Mouse (Mus musculus): ENCODE measurements around the gene Rinl. TPM values are rescaled to one million over a fixed set of nuclear protein-coding genes. Genes with fewer than 3 reads are reported as not detected.

The Rinl gene
- polyA plus RNA-seq (2016; fragmentation: Nextera tagmentation; extraction: Ambion mirVana) = 2.8 TPM in 2 replicates

DNA sequence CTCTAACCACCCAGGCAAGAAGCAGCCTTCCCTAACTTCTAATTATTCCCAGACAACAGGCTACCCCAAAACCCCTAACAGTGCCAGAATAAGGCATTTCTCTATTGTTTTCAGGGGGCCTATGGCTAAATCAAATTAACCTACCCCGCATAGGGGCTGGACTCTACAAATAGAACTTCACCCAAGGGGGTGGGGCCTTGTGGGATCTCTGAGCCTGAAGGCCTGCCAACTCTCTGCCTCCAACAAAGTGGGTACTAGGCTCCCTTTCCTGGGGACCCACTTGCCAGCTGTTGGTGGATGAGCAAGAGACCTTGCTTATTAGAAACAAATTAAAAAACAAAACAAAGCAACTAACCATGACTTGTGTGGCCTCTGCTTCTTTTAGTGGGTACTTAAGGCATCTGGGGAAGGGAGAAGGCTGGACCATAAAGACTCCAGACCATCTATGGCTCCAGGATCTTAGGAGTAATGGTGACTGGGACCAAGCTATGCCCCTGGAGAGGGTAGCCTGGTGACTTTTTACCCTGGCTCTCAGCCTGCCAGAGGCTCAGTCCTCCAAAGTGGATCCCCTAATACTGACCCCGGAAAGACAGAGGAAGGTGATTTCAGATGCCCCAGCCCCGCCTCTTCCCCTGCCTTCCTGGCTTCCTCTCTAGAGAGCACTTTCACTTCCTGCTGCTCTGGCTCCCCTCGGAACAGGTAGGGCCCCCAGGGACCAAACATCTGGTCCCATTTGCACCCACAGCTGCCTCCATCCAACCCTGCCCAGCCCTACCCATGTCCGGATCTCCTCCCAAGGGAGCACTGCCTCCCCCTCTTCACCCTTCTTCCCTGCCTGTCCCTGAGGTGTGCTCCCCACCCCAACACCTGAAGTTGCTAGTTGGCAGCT is at the start of gene Rinl:
Gene Rinl (plus strand): TSS at position 663 of the 889 bp plus-strand sequence.
- ATAC-seq (ENCODE audit: low FRiP score, low read depth) = no peak
- no peak within 1 kb of the TSS for H3K4me2 ChIP-seq (replicated peaks)
- no peaks in the 10 kb centered on the region for H3K27me3 ChIP-seq (replicated peaks)
- H3K4me1 ChIP-seq = no peaks in the 10 kb centered on the region
- H3K4me3 ChIP-seq = no peak within 1 kb of the TSS
- no peaks in the 10 kb centered on the region for H3K9me3 ChIP-seq
- no peak within 1 kb of the TSS for H3K27ac ChIP-seq
- no peak within 1 kb of the TSS for H3K9ac ChIP-seq
- 78% methylated on average over 5 of the region's 5 CpGs for WGBS
- H3K36me3 ChIP-seq = peaks cover 25% of the 10 kb centered on the region

DNA sequence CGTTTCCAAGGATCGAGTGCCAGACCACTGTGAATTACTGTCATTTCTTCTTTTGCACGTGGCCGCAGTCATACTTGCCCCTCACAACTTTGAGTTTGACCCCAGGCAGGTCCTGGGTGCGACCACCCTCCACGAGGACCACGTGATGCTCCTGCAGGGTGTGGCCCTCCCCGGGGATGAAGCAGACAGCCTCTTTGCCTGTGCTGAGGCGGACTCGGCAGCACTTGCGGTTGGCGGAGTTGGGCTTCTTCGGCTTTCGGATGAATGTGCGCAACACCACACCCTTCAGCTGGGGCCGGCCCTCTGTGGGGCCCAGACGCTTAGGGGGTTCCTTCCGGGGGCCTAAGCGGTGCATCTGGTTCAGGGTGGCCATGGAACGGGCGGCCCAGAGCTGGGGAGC is 48.9 kb upstream of the Rinl start:
- no peak overlapping the region for H3K4me2 ChIP-seq (replicated peaks)
- no peak overlapping the region for H3K9ac ChIP-seq
- no peaks in the 10 kb centered on the region for H3K27me3 ChIP-seq (replicated peaks)
- H3K9me3 ChIP-seq = no peaks in the 10 kb centered on the region
- WGBS = 95% methylated on average over 21 of the region's 21 CpGs
- peaks cover 10% of the 10 kb centered on the region for H3K4me1 ChIP-seq
- peaks cover 32% of the 10 kb centered on the region for H3K36me3 ChIP-seq
- ATAC-seq (ENCODE audit: low FRiP score, low read depth) = no peak
- no peak overlapping the region for H3K4me3 ChIP-seq
- no peak overlapping the region for H3K27ac ChIP-seq

DNA sequence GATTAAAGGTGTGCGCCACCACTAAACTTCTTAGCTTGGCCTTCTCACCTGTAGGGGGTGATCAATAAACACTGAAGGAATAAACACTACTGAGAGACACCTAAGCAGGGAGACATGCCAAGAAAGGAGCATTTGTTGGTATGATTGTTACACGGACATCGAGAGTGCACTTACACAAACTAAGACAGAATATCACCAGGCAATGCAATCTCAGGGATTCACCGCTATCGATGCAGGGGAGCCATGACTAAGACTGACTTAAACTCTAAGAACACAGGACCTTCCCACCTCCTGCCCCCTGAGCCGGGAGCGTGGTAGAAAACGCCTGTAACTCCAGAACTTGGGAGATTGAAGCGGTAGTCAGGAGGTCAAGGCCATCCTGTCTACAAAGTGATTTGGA is 47.8 kb upstream of the Rinl start:
- ATAC-seq (ENCODE audit: low FRiP score, low read depth) = no peak
- Histone ChIP-seq H3K4me2 (replicated peaks) (peak overlapping the region; percentile 83), H3K36me3 (peaks cover 42% of the 10 kb centered on the region), H3K4me3 (peak overlapping the region; percentile 63), H3K9ac (peak overlapping the region; percentile 80), H3K4me1 (peaks cover 10% of the 10 kb centered on the region), H3K27ac (no peak overlapping the region), H3K9me3 (no peaks in the 10 kb centered on the region), H3K27me3 (replicated peaks) (no peaks in the 10 kb centered on the region)
- WGBS = 40% methylated on average over 9 of the region's 9 CpGs

DNA sequence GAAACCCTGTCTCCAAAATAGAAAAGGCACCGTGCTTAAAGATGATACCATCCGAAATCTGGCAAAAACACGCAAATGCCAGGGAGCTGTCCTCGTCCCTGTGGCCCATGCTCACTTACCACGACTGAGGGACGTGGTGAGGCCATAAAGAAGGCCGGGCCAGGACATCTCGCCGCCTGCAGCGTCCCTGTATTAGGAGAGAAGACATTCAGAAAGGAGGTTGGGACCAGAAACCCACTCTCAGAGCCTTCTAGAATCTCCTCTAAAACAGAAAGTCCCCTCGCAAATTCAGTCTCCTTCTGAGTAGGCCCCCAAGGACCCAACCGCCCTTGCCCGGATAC is 47.4 kb upstream of the Rinl start:
- peaks cover 10% of the 10 kb centered on the region for H3K4me1 ChIP-seq
- H3K27ac ChIP-seq = no peak overlapping the region
- 1% methylated on average over 13 of the region's 13 CpGs for WGBS
- H3K9me3 ChIP-seq = no peaks in the 10 kb centered on the region
- H3K4me2 ChIP-seq (replicated peaks) = peak overlapping the region; percentile 83
- peak overlapping the region; percentile 63 for H3K4me3 ChIP-seq
- no peaks in the 10 kb centered on the region for H3K27me3 ChIP-seq (replicated peaks)
- peak; percentile 18 for ATAC-seq (ENCODE audit: low FRiP score, low read depth)
- peak overlapping the region; percentile 80 for H3K9ac ChIP-seq
- peaks cover 46% of the 10 kb centered on the region for H3K36me3 ChIP-seq

DNA sequence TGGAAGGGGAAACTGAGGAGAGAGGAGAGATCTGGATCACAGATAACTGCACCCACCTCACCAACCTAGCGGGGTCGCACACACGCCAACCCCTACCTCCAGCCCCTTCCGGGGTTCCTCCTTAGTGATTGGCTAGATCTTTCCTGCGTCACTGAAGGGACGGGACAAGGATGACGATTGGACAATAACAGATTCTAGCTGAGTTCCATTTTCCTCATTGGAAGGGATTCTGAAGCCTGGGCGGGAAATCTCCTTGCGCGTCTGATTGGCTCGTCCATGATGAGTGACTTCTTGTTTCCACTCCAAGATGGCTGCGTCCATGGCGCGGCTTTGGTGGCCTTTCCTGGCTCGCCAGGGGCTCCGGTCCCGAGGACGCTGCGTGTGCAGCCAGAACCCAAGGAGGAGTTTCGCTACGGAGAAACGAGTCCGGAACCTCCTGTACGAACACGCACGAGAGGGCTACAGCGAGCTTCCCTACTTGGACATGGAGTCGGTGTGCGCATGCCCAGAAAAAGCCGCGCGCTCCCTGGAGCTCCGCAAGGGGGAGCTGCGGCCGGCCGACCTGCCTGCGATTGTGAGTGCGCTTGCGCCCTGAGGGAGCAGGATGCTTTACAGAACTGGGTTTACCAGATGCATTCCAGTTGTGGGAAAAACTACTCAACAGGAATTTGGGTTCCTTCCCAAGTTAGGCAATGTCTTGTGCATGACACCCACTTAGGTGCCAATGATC is 46.9 kb upstream of the Rinl start, which contains the start of the genes Mrps12 and Sars2:
Gene Mrps12 (minus strand): TSS at position 112 of the 730 bp plus-strand sequence.
Gene Sars2 (plus strand): TSS at position 284 of the 730 bp plus-strand sequence.
- under 1% methylated on average over 39 of the region's 39 CpGs for WGBS
- peaks cover 49% of the 10 kb centered on the region for H3K36me3 ChIP-seq

DNA sequence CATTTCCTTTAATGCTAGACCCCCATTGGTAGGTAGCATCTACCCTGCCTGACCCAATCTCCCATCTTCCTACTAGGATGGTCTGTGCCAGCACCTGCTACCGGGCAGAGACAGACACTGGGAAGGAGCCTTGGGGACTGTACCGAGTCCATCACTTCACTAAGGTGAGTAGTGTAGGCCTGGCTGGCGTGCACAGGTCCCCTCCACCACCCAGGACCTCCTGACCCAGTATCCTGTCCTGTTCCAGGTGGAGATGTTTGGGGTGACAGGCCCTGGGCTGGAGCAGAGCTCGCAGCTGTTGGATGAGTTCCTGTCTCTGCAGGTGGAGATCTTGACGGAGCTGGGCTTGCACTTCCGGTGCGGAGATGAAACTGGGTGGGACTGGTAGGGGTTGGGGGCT is 38.8 kb upstream of the Rinl start:
- no peak overlapping the region for H3K9ac ChIP-seq
- H3K9me3 ChIP-seq = no peaks in the 10 kb centered on the region
- H3K36me3 ChIP-seq = peaks cover 44% of the 10 kb centered on the region
- no peaks in the 10 kb centered on the region for H3K27me3 ChIP-seq (replicated peaks)
- H3K4me3 ChIP-seq = no peak overlapping the region
- no peaks in the 10 kb centered on the region for H3K4me1 ChIP-seq
- ATAC-seq (ENCODE audit: low FRiP score, low read depth) = no peak
- H3K27ac ChIP-seq = no peak overlapping the region
- H3K4me2 ChIP-seq (replicated peaks) = no peak overlapping the region
- 96% methylated on average over 7 of the region's 7 CpGs for WGBS

More for the DNA sequence above, 46.9 kb upstream of the Rinl start, which contains the start of the genes Mrps12 and Sars2:
- H3K4me3 ChIP-seq = peak within 1 kb of the TSS; percentile 63
- H3K27ac ChIP-seq = no peak within 1 kb of the TSS
- ATAC-seq (ENCODE audit: low FRiP score, low read depth) = peak; percentile 99
- H3K4me1 ChIP-seq = peaks cover 10% of the 10 kb centered on the region
- H3K4me2 ChIP-seq (replicated peaks) = peak within 1 kb of the TSS; percentile 83
- no peaks in the 10 kb centered on the region for H3K27me3 ChIP-seq (replicated peaks)
- H3K9me3 ChIP-seq = no peaks in the 10 kb centered on the region
- H3K9ac ChIP-seq = peak within 1 kb of the TSS; percentile 80

DNA sequence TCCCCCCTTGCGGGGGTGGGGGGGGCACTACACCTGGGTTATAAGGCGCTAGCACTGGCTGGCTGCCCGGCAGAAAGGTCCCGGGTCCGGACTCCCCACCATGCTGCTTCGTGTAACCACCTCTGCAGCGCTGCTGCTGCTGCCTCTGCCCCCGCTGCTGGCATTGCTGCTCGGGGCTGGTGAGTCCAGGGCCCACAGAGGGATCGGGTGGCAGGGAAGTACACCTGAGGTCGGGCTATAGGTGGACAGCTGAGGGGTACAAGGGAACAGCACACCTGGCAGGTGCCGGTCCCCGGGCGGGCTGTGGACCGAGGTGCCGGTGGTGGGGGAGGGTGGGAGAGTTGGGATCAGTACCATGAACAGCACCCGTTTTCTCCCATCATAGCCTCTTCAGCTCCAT is 32.7 kb upstream of the Rinl start, which contains the start of gene Ccer2:
Gene Ccer2 (plus strand): TSS at position 96 of the 400 bp plus-strand sequence.
- Histone ChIP-seq H3K9me3 (no peaks in the 10 kb centered on the region), H3K36me3 (peaks cover 43% of the 10 kb centered on the region), H3K4me1 (peaks cover 7% of the 10 kb centered on the region; the same call in 1 of the 2 replicates), H3K27ac (no peak within 1 kb of the TSS), H3K4me3 (0 out of 2 replicates have a peak within 1 kb of the TSS, but pooled peaks have one; percentile 11), H3K4me2 (replicated peaks) (peak within 1 kb of the TSS; percentile 44), H3K9ac (0 out of 2 replicates have a peak within 1 kb of the TSS, but pooled peaks have one; percentile 22), H3K27me3 (replicated peaks) (peaks cover 8% of the 10 kb centered on the region; the same call in 1 of the 2 replicates)
- WGBS = 4% methylated on average over 17 of the region's 17 CpGs
- ATAC-seq (ENCODE audit: low FRiP score, low read depth) = 0 out of 2 replicates have a peak, but pooled peaks have one; percentile 17

DNA sequence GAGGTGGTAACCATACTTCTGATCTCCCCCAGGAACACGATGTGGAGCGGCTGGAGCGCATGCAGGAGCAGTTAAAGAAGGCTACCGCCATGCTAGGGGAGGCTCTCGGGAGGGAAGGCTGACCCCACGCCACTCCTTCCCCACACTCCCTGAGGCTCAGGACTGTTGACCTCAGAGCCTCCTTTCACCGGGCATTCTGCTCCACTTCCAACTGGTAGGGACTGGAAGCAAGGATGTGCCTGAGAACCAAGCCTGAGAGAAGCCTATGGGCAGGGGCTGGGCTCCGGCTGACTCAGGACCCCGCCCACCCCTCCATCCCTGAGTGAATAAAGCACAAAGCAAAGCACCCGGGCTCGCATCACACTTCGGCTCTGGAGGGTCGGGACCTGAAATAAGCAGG is 30.1 kb upstream of the Rinl start:
- Histone ChIP-seq H3K27ac (no peak overlapping the region), H3K27me3 (replicated peaks) (peaks cover 8% of the 10 kb centered on the region; the same call in 1 of the 2 replicates), H3K9ac (no peak overlapping the region), H3K9me3 (no peaks in the 10 kb centered on the region), H3K36me3 (peaks cover 47% of the 10 kb centered on the region), H3K4me3 (no peak overlapping the region), H3K4me1 (peaks cover 7% of the 10 kb centered on the region; the same call in 1 of the 2 replicates), H3K4me2 (replicated peaks) (no peak overlapping the region)
- ATAC-seq (ENCODE audit: low FRiP score, low read depth) = no peak
- WGBS = 87% methylated on average over 13 of the region's 13 CpGs

DNA sequence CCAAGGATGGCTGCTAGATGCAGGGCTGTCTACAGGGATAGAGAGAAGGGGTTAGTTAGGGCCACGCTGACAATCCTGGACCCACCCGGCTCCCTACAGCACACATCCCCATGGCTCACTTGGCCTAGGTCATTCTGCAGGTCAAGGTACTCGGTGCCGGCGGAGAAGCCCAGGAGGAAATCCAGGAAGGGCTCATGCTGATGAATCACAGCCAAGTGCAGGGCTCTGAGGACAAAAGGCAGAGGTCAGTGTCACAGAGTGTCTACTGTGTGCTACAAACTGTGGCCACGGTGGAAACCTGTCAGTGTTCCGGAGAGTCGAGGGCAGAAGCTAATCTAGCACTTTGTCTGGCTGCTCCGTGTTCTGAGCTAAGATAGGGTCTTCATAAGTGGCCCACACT is 26.9 kb upstream of the Rinl start:
- H3K27ac ChIP-seq = no peak overlapping the region
- 93% methylated on average over 9 of the region's 9 CpGs for WGBS
- peaks cover 9% of the 10 kb centered on the region for H3K4me1 ChIP-seq
- H3K9ac ChIP-seq = no peak overlapping the region
- no peak overlapping the region for H3K4me3 ChIP-seq
- H3K4me2 ChIP-seq (replicated peaks) = no peak overlapping the region
- ATAC-seq (ENCODE audit: low FRiP score, low read depth) = no peak
- H3K27me3 ChIP-seq (replicated peaks) = no peaks in the 10 kb centered on the region
- H3K36me3 ChIP-seq = peaks cover 43% of the 10 kb centered on the region
- H3K9me3 ChIP-seq = no peaks in the 10 kb centered on the region

DNA sequence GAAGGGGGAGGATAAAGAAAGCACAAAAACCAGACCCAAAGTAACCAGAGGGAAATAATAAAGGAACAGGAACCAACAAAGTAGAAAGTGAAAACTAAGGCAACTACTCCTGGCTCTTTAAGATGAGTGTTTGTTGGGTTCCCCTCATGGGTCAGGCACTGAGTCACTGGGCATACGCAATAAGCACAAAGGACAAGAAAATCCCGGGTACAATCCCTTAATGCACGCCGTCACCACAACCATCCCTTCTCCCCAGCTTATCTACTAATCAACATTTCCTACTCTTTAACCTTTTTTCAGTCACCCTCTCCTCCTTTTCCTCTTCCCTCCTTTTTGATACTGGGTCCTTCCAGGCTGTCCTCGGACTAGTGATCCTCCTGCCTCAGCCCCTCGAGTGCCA is 23.6 kb upstream of the Rinl start:
- Histone ChIP-seq H3K27me3 (replicated peaks) (no peaks in the 10 kb centered on the region), H3K4me1 (peaks cover 25% of the 10 kb centered on the region), H3K9ac (0 out of 2 replicates have a peak overlapping the region, but pooled peaks have one; percentile 57), H3K4me2 (replicated peaks) (peak overlapping the region; percentile 68), H3K27ac (no peak overlapping the region), H3K36me3 (peaks cover 20% of the 10 kb centered on the region), H3K4me3 (no peak overlapping the region), H3K9me3 (no peaks in the 10 kb centered on the region)
- WGBS = 89% methylated on average over 6 of the region's 6 CpGs
- ATAC-seq (ENCODE audit: low FRiP score, low read depth) = no peak

DNA sequence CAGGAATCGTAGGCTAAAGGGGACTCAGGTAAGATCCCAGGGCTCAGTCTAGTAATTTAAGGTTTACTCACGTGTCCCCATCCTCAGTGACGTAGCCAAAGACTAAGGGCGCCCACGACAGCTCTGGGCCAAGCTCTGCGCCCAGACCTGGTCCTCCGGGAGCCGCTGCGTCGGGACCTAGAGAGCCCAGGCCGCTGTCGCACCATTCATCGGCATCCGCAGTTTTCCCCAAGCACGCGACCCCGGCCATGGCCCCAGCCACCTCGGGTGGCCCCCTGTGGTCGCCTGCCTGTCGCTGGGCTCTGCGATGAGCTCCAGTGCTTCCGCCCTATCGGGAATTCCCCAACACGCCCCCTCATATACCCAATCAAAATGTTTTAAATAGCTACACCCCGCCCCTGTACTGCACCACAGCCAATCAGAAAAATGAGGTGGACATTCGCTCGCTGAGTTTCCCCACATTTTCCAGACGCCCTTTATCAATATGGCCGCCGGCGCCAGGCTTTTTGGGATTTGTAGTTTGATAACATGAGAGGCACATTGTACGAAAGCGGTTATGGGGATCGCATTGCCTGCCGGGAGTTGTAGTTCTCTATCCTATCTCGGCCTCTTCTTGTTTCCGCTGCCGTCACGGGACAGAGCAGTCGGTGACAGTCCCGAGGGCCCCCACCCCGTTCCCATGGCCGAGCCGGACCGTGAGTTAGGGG is 22.4 kb upstream of the Rinl start, which contains the start of gene Sirt2:
Gene Sirt2 (plus strand): TSS at position 563 of the 707 bp plus-strand sequence.
- H3K36me3 ChIP-seq = peaks cover 11% of the 10 kb centered on the region
- peak; percentile 99 for ATAC-seq (ENCODE audit: low FRiP score, low read depth)
- peak within 1 kb of the TSS; percentile 81 for H3K4me3 ChIP-seq
- peak within 1 kb of the TSS; percentile 67 for H3K9ac ChIP-seq
- H3K4me1 ChIP-seq = peaks cover 25% of the 10 kb centered on the region
- H3K27ac ChIP-seq = no peak within 1 kb of the TSS
- peak within 1 kb of the TSS; percentile 73 for H3K4me2 ChIP-seq (replicated peaks)
- H3K9me3 ChIP-seq = no peaks in the 10 kb centered on the region
- WGBS = under 1% methylated on average over 45 of the region's 45 CpGs
- H3K27me3 ChIP-seq (replicated peaks) = no peaks in the 10 kb centered on the region
